Mouse (Mus musculus): ENCODE results near the gene Hpn.

GRCm38 (mm10) chr7:31089721-31090120 is 25.4 kb downstream of the Hpn start:
- TF ChIP-seq CTCF (IDR thresholded peaks at IDR 0.05; ENCODE audit: borderline replicate concordance, insufficient read depth, low read depth, low read length) (no peak), POLR2A (IDR thresholded peaks at IDR 0.05; ENCODE audit: borderline replicate concordance, insufficient read depth, low read length) (no peak)
